ENCODE assay signal across 8 mouse cellular contexts in the genomic region with DNA sequence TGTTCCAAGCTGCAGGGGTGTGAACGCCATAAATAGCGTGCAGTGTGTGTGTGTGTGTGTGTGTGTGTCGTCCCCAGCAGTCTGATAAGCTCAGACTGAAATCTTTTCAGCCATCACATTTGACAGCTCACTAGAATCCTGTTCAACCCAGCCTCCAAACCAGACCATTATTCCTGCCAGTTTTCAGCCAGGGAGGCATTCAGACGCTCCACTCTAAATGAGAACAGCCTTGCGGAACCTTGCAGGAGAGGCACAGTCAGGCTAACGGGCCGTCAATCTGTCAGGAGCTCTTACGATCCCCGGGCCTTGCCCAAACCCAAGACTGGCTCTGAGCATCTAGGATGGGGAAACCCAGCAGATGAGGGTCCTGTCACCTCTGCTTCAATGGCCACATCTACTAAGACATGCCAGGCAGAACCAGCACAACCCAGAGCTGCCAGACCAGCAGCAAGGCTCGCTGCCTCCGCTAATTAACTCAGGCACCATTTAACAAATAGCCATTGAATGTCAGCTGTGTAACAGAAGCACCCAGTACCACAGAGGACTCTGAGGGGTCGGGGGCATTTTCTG.
DNase-seq lines count a peak whose midpoint lies in the region; ATAC-seq lines count a peak whose summit lies in the region.

No protein-coding gene starts in this region.

- peaks cover 7% of the 10 kb centered on the region; the same call in 1 of the 2 replicates for H3K4me1 ChIP-seq in embryonic facial prominence, embryonic 14.5 days (ENCODE audit: control insufficient read depth, insufficient read depth, low read length)
- peaks cover 10% of the 10 kb centered on the region; the same call in 1 of the 2 replicates for H3K4me1 ChIP-seq in neural tube, embryonic 12.5 days

- no peaks in the 10 kb centered on the region for H3K9me3 ChIP-seq in embryonic facial prominence, embryonic 14.5 days (ENCODE audit: control insufficient read depth, low read length)
- H3K9me3 ChIP-seq in neural tube, embryonic 12.5 days, result no peaks in the 10 kb centered on the region

- peak; percentile 26; the same call in 1 of the 2 replicates for ATAC-seq in embryonic facial prominence, embryonic 14.5 days (ENCODE audit: low read depth)
- peak; percentile 68 for ATAC-seq in neural tube, embryonic 12.5 days (ENCODE audit: low FRiP score, low read depth)

- H3K36me3 ChIP-seq in embryonic facial prominence, embryonic 14.5 days (ENCODE audit: control insufficient read depth, insufficient read depth, low read length), result no peaks in the 10 kb centered on the region
- H3K36me3 ChIP-seq in neural tube, embryonic 12.5 days, result no peaks in the 10 kb centered on the region

- no peaks in the 10 kb centered on the region for H3K27me3 ChIP-seq in embryonic facial prominence, embryonic 14.5 days (replicated peaks; ENCODE audit: control insufficient read depth, insufficient read depth, low read length)
- no peaks in the 10 kb centered on the region for H3K27me3 ChIP-seq in neural tube, embryonic 12.5 days (replicated peaks)

- DNase-seq in adrenal gland, postnatal 10 days, result peak; percentile 2
- no peak for DNase-seq in adrenal gland, postnatal 4 days (ENCODE audit: low spot score in 2 of 2)
- DNase-seq in embryonic facial prominence, embryonic 14.5 days (ENCODE audit: low spot score), result peak; percentile 20
- DNase-seq in layer of hippocampus, postnatal 10 days (ENCODE audit: low spot score in 2 of 2), result peak; percentile 32 to 39
- no peak for DNase-seq in ovary, adult 18-20 months (ENCODE audit: low spot score)
- no peak for DNase-seq in lung, postnatal 10 days
- no peak for DNase-seq in gastrocnemius, adult 18-20 months (ENCODE audit: low spot score)

- no peak overlapping the region for H3K4me3 ChIP-seq in embryonic facial prominence, embryonic 14.5 days (ENCODE audit: low read depth, low read length)
- no peak overlapping the region for H3K4me3 ChIP-seq in neural tube, embryonic 12.5 days

- H3K9ac ChIP-seq in embryonic facial prominence, embryonic 14.5 days (ENCODE audit: low read depth, low read length), result no peak overlapping the region
- no peak overlapping the region for H3K9ac ChIP-seq in neural tube, embryonic 12.5 days

- WGBS in embryonic facial prominence, embryonic 14.5 days, result 36% methylated on average over 12 of the region's 12 CpGs
- WGBS in neural tube, embryonic 12.5 days, result 26% methylated on average over 12 of the region's 12 CpGs

- H3K4me2 ChIP-seq in embryonic facial prominence, embryonic 14.5 days (ENCODE audit: low read depth, low read length), result no peak overlapping the region
- peak overlapping the region; percentile 39 for H3K4me2 ChIP-seq in neural tube, embryonic 12.5 days (replicated peaks)

- no peak overlapping the region for H3K27ac ChIP-seq in embryonic facial prominence, embryonic 14.5 days (replicated peaks; ENCODE audit: low read depth, low read length)
- H3K27ac ChIP-seq in neural tube, embryonic 12.5 days, result no peak overlapping the region; the same call in 1 of the 2 replicates

Comparison
In these comparisons a context has a peak if more than half of its experiments do, and no peak if none do; other contexts are left out.
1. DNase-seq: peak in adrenal gland, postnatal 10 days (single experiment), embryonic facial prominence, embryonic 14.5 days (single experiment) and layer of hippocampus, postnatal 10 days (2 of 2); none in adrenal gland, postnatal 4 days (0 of 2), ovary, adult 18-20 months (single experiment), lung, postnatal 10 days (single experiment) and gastrocnemius, adult 18-20 months (single experiment).